Mouse (Mus musculus) retina, postnatal 1 day (tissue): ENCODE results near the gene Apba2.

Experiments
- DNase-seq: peaks from one replicate; pipeline ENCODE4 v3.0.0-alpha.2; 2012

Apba2 gene

GRCm38 (mm10) chr7:64729785-64730184 is 228.3 kb downstream of the Apba2 start:
- peak; percentile 87 for DNase-seq

GRCm38 (mm10) chr7:64739131-64739530 is 237.6 kb downstream of the Apba2 start:
- peak; percentile 24 for DNase-seq

GRCm38 (mm10) chr7:64741333-64742307 is 240.1 kb downstream of the Apba2 start:
- DNase-seq, result peak; percentile 89

- DNase-seq, result no peak
Measured at GRCm38 (mm10) chr7:64743610-64744009, 242.1 kb downstream of the Apba2 start.

GRCm38 (mm10) chr7:64751465-64751864 is 250.0 kb downstream of the Apba2 start:
- DNase-seq, result peak; percentile 83

GRCm38 (mm10) chr7:64752133-64752532 is 250.6 kb downstream of the Apba2 start:
- no peak for DNase-seq

GRCm38 (mm10) chr7:64753678-64754077 is 252.2 kb downstream of the Apba2 start:
- DNase-seq, result no peak

GRCm38 (mm10) chr7:64754161-64754560 is 252.7 kb downstream of the Apba2 start:
- DNase-seq, result no peak

GRCm38 (mm10) chr7:64755141-64755540 is 253.6 kb downstream of the Apba2 start:
- no peak for DNase-seq

GRCm38 (mm10) chr7:64765595-64765994 is 264.1 kb downstream of the Apba2 start:
- DNase-seq, result no peak

GRCm38 (mm10) chr7:64769768-64770167 is 268.3 kb downstream of the Apba2 start:
- no peak for DNase-seq

GRCm38 (mm10) chr7:64770779-64771390 is 269.4 kb downstream of the Apba2 start:
- peak; percentile 51 for DNase-seq

- DNase-seq, result peak; percentile 41
Measured at GRCm38 (mm10) chr7:64773465-64773864, 272.0 kb downstream of the Apba2 start.

GRCm38 (mm10) chr7:64776708-64777489 is 275.4 kb downstream of the Apba2 start:
- DNase-seq, result no peak

- no peak for DNase-seq
Measured at GRCm38 (mm10) chr7:64779501-64779900, 278.0 kb downstream of the Apba2 start.

GRCm38 (mm10) chr7:64785040-64785439 is 283.5 kb downstream of the Apba2 start:
- peak; percentile 38 for DNase-seq

- no peak for DNase-seq
Measured at GRCm38 (mm10) chr7:64791145-64791544, 289.6 kb downstream of the Apba2 start.

- DNase-seq, result no peak
Measured at GRCm38 (mm10) chr7:64792031-64792430, 290.5 kb downstream of the Apba2 start.

GRCm38 (mm10) chr7:64795554-64795953 is 294.0 kb downstream of the Apba2 start:
- no peak for DNase-seq
